Mouse (Mus musculus) stomach, embryonic 14.5 days (tissue): ENCODE measurements around the gene Cnih2. TPM values are rescaled to one million over a fixed set of nuclear protein-coding genes. Genes with fewer than 3 reads are reported as not detected.
"Not testable (repeated sequence)": the region's sequence is repeated elsewhere in the genome, so short reads cannot be mapped to it uniquely, and the experiment has no call there.

Source experiments
- ATAC-seq: fragments of 200-750 bp; cut with Nextera tagmentation; 2 replicates; pipeline ENCODE4 v1.8.0; 2017; ENCODE audit warnings: low read depth, moderate TSS enrichment; ENCODE audit not compliant: insufficient number of reproducible peaks, insufficient read depth, low FRiP score
- H3K27ac ChIP-seq: fragments of 300-500 bp; sonication (generic); 2 replicates; pipeline ENCODE4 v1.5.1; 2014; ENCODE audit warnings: mild to moderate bottlenecking, low read length, moderate library complexity, mixed read lengths
- H3K27me3 ChIP-seq: fragments of 300-500 bp; sonication (generic); 2 replicates; pipeline ENCODE4 v1.6.1; 2014; ENCODE audit warnings: low read length, control low read depth, mixed read lengths; ENCODE audit not compliant: control insufficient read depth, insufficient read depth
- H3K36me3 ChIP-seq: fragments of 300-500 bp; sonication (generic); 2 replicates; pipeline ENCODE4 v1.6.1; 2014; ENCODE audit warnings: mild to moderate bottlenecking, control low read depth, low read length, moderate library complexity, mixed read lengths; ENCODE audit not compliant: control insufficient read depth, insufficient read depth
- H3K4me1 ChIP-seq: fragments of 300-500 bp; sonication (generic); 2 replicates; pipeline ENCODE4 v1.6.1; 2014; ENCODE audit warnings: low read length, control low read depth, mixed read lengths; ENCODE audit not compliant: control insufficient read depth, insufficient read depth
- H3K4me2 ChIP-seq: fragments of 300-500 bp; sonication (generic); replicated peaks from 2 replicates; pipeline ENCODE4 v1.6.1; 2014; ENCODE audit warnings: low read depth, low read length, control low read depth
- H3K4me3 ChIP-seq: fragments of 300-500 bp; sonication (generic); 2 replicates; pipeline ENCODE4 v1.5.1; 2014; ENCODE audit warnings: low read depth, low read length, control low read depth
- H3K9ac ChIP-seq: fragments of 300-500 bp; sonication (generic); replicated peaks from 2 replicates; pipeline ENCODE4 v1.6.1; 2014; ENCODE audit warnings: low read depth, mild to moderate bottlenecking, control low read depth, low read length, moderate library complexity, mixed read lengths
- H3K9me3 ChIP-seq: fragments of 300-500 bp; sonication (generic); 2 replicates; pipeline ENCODE4 v1.6.1; 2016; ENCODE audit warnings: low read depth, low read length, control low read depth; ENCODE audit not compliant: control insufficient read depth
- WGBS: fragments of 180-500 bp; shearing (Covaris S2); extraction: QIAGEN DNeasy Blood & Tissue Kit; methylation state at CpG from one replicate; pipeline ENCODE4 v1.1.7; 2014; 5-methylcytosine and 5-hydroxymethylcytosine counted together
- polyA plus RNA-seq: library from polyadenylated mRNA; unstranded; fragments of >200 nt; fragmentation: Nextera tagmentation; extraction: Ambion mirVana; gene quantifications from 2 replicates; pipeline ENCODE4 v1.2.1, GENCODE M21; 2014

The Cnih2 gene
- polyA plus RNA-seq, 1 experiment from 2014 or later = 25.8 TPM

GRCm38 (mm10) chr19:5087884-5088728, 10.2 kb downstream of the Cnih2 start, which contains the start of gene Yif1a:
Gene Yif1a, plus strand, starts transcription at chr19:5088538.
- H3K4me1 ChIP-seq = peaks cover 19% of the 10 kb centered on the region
- H3K9ac ChIP-seq = peak within 1 kb of the TSS; percentile 69
- H3K36me3 ChIP-seq = peaks cover 29% of the 10 kb centered on the region; the same call in 1 of the 2 replicates
- H3K27ac ChIP-seq = peak within 1 kb of the TSS; percentile 41; the same call in 1 of the 2 replicates
- peak within 1 kb of the TSS; percentile 83 for H3K4me3 ChIP-seq
- H3K9me3 ChIP-seq = no peaks in the 10 kb centered on the region
- H3K27me3 ChIP-seq = peaks cover 27% of the 10 kb centered on the region
- ATAC-seq = peak; percentile 92
- under 1% methylated on average over 58 of the region's 58 CpGs for WGBS
- H3K4me2 ChIP-seq = peak within 1 kb of the TSS; percentile 71

- not testable (repeated sequence) for H3K9me3 ChIP-seq, ATAC-seq, H3K4me3 ChIP-seq, H3K27ac ChIP-seq, H3K4me2 ChIP-seq, H3K9ac ChIP-seq
- H3K27me3 ChIP-seq = peaks cover 37% of the 10 kb centered on the region
- H3K36me3 ChIP-seq = peaks cover 19% of the 10 kb centered on the region; the same call in 1 of the 2 replicates
- 59% methylated on average over 4 of the region's 4 CpGs for WGBS
- H3K4me1 ChIP-seq = peaks cover 19% of the 10 kb centered on the region
Measured at GRCm38 (mm10) chr19:5086533-5086932, 11.8 kb downstream of the Cnih2 start.

- Histone ChIP-seq H3K9ac (peak within 1 kb of the TSS; percentile 21; the same call in 1 of the 2 replicates), H3K27ac (peak within 1 kb of the TSS; percentile 15; the same call in 1 of the 2 replicates), H3K4me3 (peak within 1 kb of the TSS; percentile 39), H3K27me3 (peaks cover 41% of the 10 kb centered on the region), H3K9me3 (no peaks in the 10 kb centered on the region), H3K36me3 (peaks cover 7% of the 10 kb centered on the region; the same call in 1 of the 2 replicates), H3K4me2 (peak within 1 kb of the TSS; percentile 70), H3K4me1 (peaks cover 19% of the 10 kb centered on the region)
- WGBS = under 1% methylated on average over 67 of the region's 69 CpGs
- ATAC-seq = no peak
Measured at GRCm38 (mm10) chr19:5085145-5085863, 13.0 kb downstream of the Cnih2 start, which contains the start of gene Tmem151a. Gene Tmem151a, minus strand, starts transcription at chr19:5085531.

GRCm38 (mm10) chr19:5084834-5085144, 13.5 kb downstream of the Cnih2 start:
- Histone ChIP-seq H3K9me3 (no peaks in the 10 kb centered on the region), H3K4me2 (peak overlapping the region; percentile 70), H3K4me3 (peak overlapping the region; percentile 39), H3K4me1 (peaks cover 19% of the 10 kb centered on the region), H3K27me3 (peaks cover 41% of the 10 kb centered on the region), H3K36me3 (0 out of 2 replicates have a peak, but pooled peaks cover 5% of the 10 kb centered on the region), H3K27ac (no peak overlapping the region; the same call in 1 of the 2 replicates), H3K9ac (0 out of 2 replicates have a peak overlapping the region, but pooled peaks have one; percentile 21)
- no peak for ATAC-seq
- WGBS = 2% methylated on average over 15 of the region's 15 CpGs

GRCm38 (mm10) chr19:5083961-5084833, 14.1 kb downstream of the Cnih2 start:
- no peaks in the 10 kb centered on the region for H3K9me3 ChIP-seq
- WGBS = 57% methylated on average over 3 of the region's 3 CpGs
- ATAC-seq = no peak
- no peak overlapping the region for H3K4me2 ChIP-seq
- peaks cover 16% of the 10 kb centered on the region for H3K4me1 ChIP-seq
- H3K27me3 ChIP-seq = peaks cover 41% of the 10 kb centered on the region
- H3K27ac ChIP-seq = no peak overlapping the region
- peak overlapping the region; percentile 39; the same call in 1 of the 2 replicates for H3K4me3 ChIP-seq
- no peak overlapping the region for H3K9ac ChIP-seq
- no peaks in the 10 kb centered on the region for H3K36me3 ChIP-seq

GRCm38 (mm10) chr19:5082596-5082995, 15.7 kb downstream of the Cnih2 start:
- Histone ChIP-seq H3K27ac (no peak overlapping the region), H3K9me3 (no peaks in the 10 kb centered on the region), H3K4me1 (peaks cover 12% of the 10 kb centered on the region), H3K4me3 (no peak overlapping the region), H3K9ac (no peak overlapping the region), H3K4me2 (no peak overlapping the region), H3K27me3 (peaks cover 41% of the 10 kb centered on the region), H3K36me3 (no peaks in the 10 kb centered on the region)
- 61% methylated on average over 23 of the region's 24 CpGs for WGBS
- ATAC-seq = no peak

- no peak overlapping the region for H3K4me3 ChIP-seq
- H3K9ac ChIP-seq = no peak overlapping the region
- peaks cover 41% of the 10 kb centered on the region for H3K27me3 ChIP-seq
- H3K36me3 ChIP-seq = no peaks in the 10 kb centered on the region
- peaks cover 8% of the 10 kb centered on the region; the same call in 1 of the 2 replicates for H3K4me1 ChIP-seq
- no peaks in the 10 kb centered on the region for H3K9me3 ChIP-seq
- H3K27ac ChIP-seq = no peak overlapping the region
- WGBS = 70% methylated on average over 16 of the region's 18 CpGs
- no peak for ATAC-seq
- H3K4me2 ChIP-seq = no peak overlapping the region
Measured at GRCm38 (mm10) chr19:5082005-5082404, 16.3 kb downstream of the Cnih2 start.
